Mouse (Mus musculus) kidney, embryonic 15.5 days (tissue): ENCODE measurements around the gene Dapk1. TPM values are rescaled to one million over a fixed set of nuclear protein-coding genes. Genes with fewer than 3 reads are reported as not detected.
A peak's percentile ranks its signal among the peaks of the same experiment; 100 is the strongest.

Experiments
- ATAC-seq: fragments of 200-750 bp; cut with Nextera tagmentation; replicated peaks from 2 replicates; pipeline ENCODE4 v1.8.0; 2017; ENCODE audit warnings: moderate TSS enrichment; ENCODE audit not compliant: low FRiP score
- H3K27ac ChIP-seq: fragments of 300-500 bp; sonication (generic); 2 replicates; pipeline ENCODE4 v1.5.1; 2015; ENCODE audit warnings: mild to moderate bottlenecking, inconsistent platforms
- H3K27me3 ChIP-seq: fragments of 300-500 bp; sonication (generic); 2 replicates; pipeline ENCODE4 v1.6.1; 2015; ENCODE audit warnings: inconsistent platforms
- H3K36me3 ChIP-seq: fragments of 300-500 bp; sonication (generic); 2 replicates; pipeline ENCODE4 v1.6.1; 2015; ENCODE audit warnings: inconsistent platforms
- H3K4me1 ChIP-seq: fragments of 300-500 bp; sonication (generic); 2 replicates; pipeline ENCODE4 v1.6.1; 2015; ENCODE audit warnings: inconsistent platforms
- H3K4me2 ChIP-seq: fragments of 300-500 bp; sonication (generic); 2 replicates; pipeline ENCODE4 v1.6.1; 2015; ENCODE audit warnings: moderate library complexity, mild to moderate bottlenecking, inconsistent platforms
- H3K4me3 ChIP-seq: fragments of 300-500 bp; sonication (generic); replicated peaks from 2 replicates; pipeline ENCODE4 v1.5.1; 2015; ENCODE audit warnings: mild to moderate bottlenecking, inconsistent platforms
- H3K9ac ChIP-seq: fragments of 300-500 bp; sonication (generic); 2 replicates; pipeline ENCODE4 v1.6.1; 2015; ENCODE audit warnings: mild to moderate bottlenecking, inconsistent platforms
- H3K9me3 ChIP-seq: fragments of 300-500 bp; sonication (generic); replicated peaks from 2 replicates; pipeline ENCODE4 v1.6.1; 2016; ENCODE audit warnings: inconsistent platforms
- WGBS: fragments of 180-500 bp; shearing (Covaris S2); methylation state at CpG from one replicate; pipeline ENCODE4 v1.1.7; 2015; ENCODE audit warnings: mixed read lengths; 5-methylcytosine and 5-hydroxymethylcytosine counted together
- polyA plus RNA-seq: library from polyadenylated mRNA; unstranded; fragments of >200 nt; fragmentation: Nextera tagmentation; extraction: Ambion mirVana; gene quantifications from 2 replicates; pipeline ENCODE4 v1.2.1, GENCODE M21; 2015

The Dapk1 gene
- polyA plus RNA-seq, 1 experiment from 2014 or later = 26.0 TPM

- Histone ChIP-seq H3K4me1 (peaks cover 26% of the 10 kb centered on the region), H3K27ac (no peak overlapping the region), H3K9ac (no peak overlapping the region), H3K36me3 (no peaks in the 10 kb centered on the region), H3K4me2 (no peak overlapping the region), H3K27me3 (no peaks in the 10 kb centered on the region), H3K9me3 (no peaks in the 10 kb centered on the region), H3K4me3 (no peak overlapping the region)
- 46% methylated on average over 6 of the region's 6 CpGs for WGBS
- no peak for ATAC-seq
Measured at GRCm38 (mm10) chr13:60619723-60620122, 18.0 kb downstream of the Dapk1 start.

DNA sequence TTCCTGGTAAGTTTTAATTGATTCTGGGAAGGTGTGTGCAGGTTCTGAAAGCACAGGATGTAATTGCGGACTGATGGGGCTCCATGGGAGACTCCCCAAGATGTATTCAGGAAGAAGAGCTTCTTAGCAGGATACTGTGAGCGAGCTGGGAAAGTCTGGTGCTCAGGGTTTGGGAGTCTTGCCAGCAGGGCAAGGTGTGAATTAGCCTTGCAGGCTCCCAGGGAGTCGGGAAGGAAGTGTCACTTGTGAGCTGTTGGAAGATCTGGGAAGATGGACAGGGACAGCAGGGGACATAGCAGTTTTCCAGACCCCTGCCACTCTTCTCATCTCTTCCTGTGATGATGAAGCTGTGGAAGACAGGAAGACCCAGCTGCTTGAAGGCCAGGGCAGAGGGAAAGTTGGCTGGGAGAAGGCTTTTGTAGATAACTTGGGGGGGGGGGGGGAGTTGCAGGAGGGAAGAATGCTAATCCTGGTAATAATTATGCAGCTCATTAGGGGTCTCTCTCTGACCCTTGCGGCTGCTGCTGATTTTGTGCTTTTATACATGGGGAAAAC is 19.7 kb downstream of the Dapk1 start:
- no peak for ATAC-seq
- H3K4me1 ChIP-seq = peaks cover 22% of the 10 kb centered on the region
- H3K36me3 ChIP-seq = no peaks in the 10 kb centered on the region
- WGBS = 58% methylated on average over 4 of the region's 4 CpGs
- H3K4me2 ChIP-seq = no peak overlapping the region
- H3K4me3 ChIP-seq = no peak overlapping the region
- H3K9ac ChIP-seq = no peak overlapping the region
- no peaks in the 10 kb centered on the region for H3K9me3 ChIP-seq
- no peak overlapping the region for H3K27ac ChIP-seq
- no peaks in the 10 kb centered on the region for H3K27me3 ChIP-seq

GRCm38 (mm10) chr13:60625581-60625980 is 23.8 kb downstream of the Dapk1 start:
- Histone ChIP-seq H3K27me3 (no peaks in the 10 kb centered on the region), H3K27ac (no peak overlapping the region), H3K4me2 (no peak overlapping the region), H3K4me1 (peaks cover 16% of the 10 kb centered on the region; the same call in 1 of the 2 replicates), H3K9me3 (no peaks in the 10 kb centered on the region), H3K9ac (no peak overlapping the region), H3K4me3 (no peak overlapping the region), H3K36me3 (no peaks in the 10 kb centered on the region)
- no peak for ATAC-seq
- 57% methylated on average over 7 of the region's 7 CpGs for WGBS

- no peaks in the 10 kb centered on the region for H3K36me3 ChIP-seq
- WGBS = 58% methylated on average over 15 of the region's 15 CpGs
- no peak overlapping the region for H3K27ac ChIP-seq
- H3K9ac ChIP-seq = no peak overlapping the region
- H3K4me2 ChIP-seq = no peak overlapping the region
- peaks cover 16% of the 10 kb centered on the region; the same call in 1 of the 2 replicates for H3K4me1 ChIP-seq
- H3K4me3 ChIP-seq = no peak overlapping the region
- H3K27me3 ChIP-seq = no peaks in the 10 kb centered on the region
- no peak for ATAC-seq
- H3K9me3 ChIP-seq = no peaks in the 10 kb centered on the region
Measured at GRCm38 (mm10) chr13:60627843-60628656, 26.3 kb downstream of the Dapk1 start.

DNA sequence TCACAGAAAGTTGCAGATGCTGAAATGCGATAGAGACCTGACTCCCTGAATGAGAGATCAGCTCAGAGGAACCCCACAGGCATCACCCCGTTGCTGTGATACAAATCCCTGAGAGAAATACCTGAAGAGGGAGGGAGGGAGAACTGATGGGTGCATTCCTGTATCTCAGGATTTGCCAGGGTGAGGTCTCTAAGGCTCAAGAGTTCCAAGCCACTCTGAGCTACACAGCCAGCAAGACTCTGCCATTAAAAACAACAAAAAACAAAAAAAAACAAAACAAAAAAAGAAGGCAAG is 26.9 kb downstream of the Dapk1 start:
- Histone ChIP-seq H3K27ac (no peak overlapping the region), H3K9me3 (no peaks in the 10 kb centered on the region), H3K4me3 (no peak overlapping the region), H3K36me3 (no peaks in the 10 kb centered on the region), H3K27me3 (no peaks in the 10 kb centered on the region), H3K9ac (no peak overlapping the region), H3K4me2 (no peak overlapping the region), H3K4me1 (peaks cover 16% of the 10 kb centered on the region; the same call in 1 of the 2 replicates)
- WGBS = 20% methylated on average over 2 of the region's 2 CpGs
- ATAC-seq = no peak

DNA sequence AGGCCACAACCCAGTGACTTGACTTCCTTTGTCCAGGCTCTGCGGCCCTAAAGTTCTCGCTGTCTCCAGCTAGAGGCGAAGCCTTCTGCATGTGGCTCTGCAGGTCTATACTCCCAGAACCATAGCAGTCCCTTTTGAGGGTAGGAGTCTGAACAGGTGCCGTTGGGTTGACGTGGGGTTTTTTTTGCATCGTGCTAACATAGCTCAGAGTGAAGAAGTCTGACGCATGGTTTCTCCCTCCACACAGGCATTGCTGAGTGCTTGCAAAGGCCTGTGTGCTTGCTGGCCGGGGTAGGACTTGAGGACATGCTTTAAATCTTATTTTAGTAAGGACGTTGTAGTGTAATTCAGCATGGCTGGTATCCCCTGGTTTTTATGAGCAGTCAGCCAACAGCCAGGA is 27.7 kb downstream of the Dapk1 start:
- ATAC-seq = no peak
- no peaks in the 10 kb centered on the region for H3K9me3 ChIP-seq
- H3K27me3 ChIP-seq = no peaks in the 10 kb centered on the region
- no peak overlapping the region for H3K4me3 ChIP-seq
- H3K9ac ChIP-seq = no peak overlapping the region
- 89% methylated on average over 9 of the region's 9 CpGs for WGBS
- H3K36me3 ChIP-seq = no peaks in the 10 kb centered on the region
- peaks cover 21% of the 10 kb centered on the region; the same call in 1 of the 2 replicates for H3K4me1 ChIP-seq
- H3K27ac ChIP-seq = no peak overlapping the region
- no peak overlapping the region for H3K4me2 ChIP-seq

- Histone ChIP-seq H3K4me1 (peaks cover 9% of the 10 kb centered on the region; the same call in 1 of the 2 replicates), H3K27me3 (no peaks in the 10 kb centered on the region), H3K4me2 (no peak overlapping the region), H3K36me3 (no peaks in the 10 kb centered on the region), H3K27ac (0 out of 2 replicates have a peak overlapping the region, but pooled peaks have one; percentile 18), H3K4me3 (no peak overlapping the region), H3K9ac (no peak overlapping the region), H3K9me3 (no peaks in the 10 kb centered on the region)
- 44% methylated on average over 6 of the region's 6 CpGs for WGBS
- no peak for ATAC-seq
Measured at GRCm38 (mm10) chr13:60633945-60634344, 32.2 kb downstream of the Dapk1 start.

DNA sequence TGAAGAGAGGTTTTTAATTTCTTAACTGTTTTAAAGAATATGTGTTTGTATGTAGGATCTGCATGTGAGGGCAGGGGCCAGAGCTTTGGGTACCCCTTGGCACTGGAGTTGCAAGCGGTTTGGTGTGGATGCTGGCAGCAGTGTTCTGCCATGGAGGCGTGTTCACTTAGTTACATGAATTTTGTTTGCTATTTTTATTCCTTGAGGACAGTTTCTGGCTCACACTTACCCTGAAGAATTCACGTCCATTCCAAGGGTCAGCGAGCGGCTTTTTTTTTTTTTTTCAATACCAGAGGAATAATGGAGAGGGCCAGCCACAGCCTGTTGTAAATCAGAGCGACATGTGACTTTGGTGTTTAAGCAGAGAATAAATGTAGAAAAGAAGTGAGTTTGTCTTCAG is 33.9 kb downstream of the Dapk1 start:
- Histone ChIP-seq H3K9me3 (no peaks in the 10 kb centered on the region), H3K27me3 (no peaks in the 10 kb centered on the region), H3K36me3 (no peaks in the 10 kb centered on the region), H3K9ac (no peak overlapping the region), H3K4me2 (no peak overlapping the region), H3K27ac (no peak overlapping the region), H3K4me1 (peaks cover 9% of the 10 kb centered on the region; the same call in 1 of the 2 replicates), H3K4me3 (no peak overlapping the region)
- ATAC-seq = no peak
- WGBS = 52% methylated on average over 6 of the region's 6 CpGs

GRCm38 (mm10) chr13:60639482-60640055 is 37.8 kb downstream of the Dapk1 start:
- WGBS = 80% methylated on average over 11 of the region's 11 CpGs
- no peaks in the 10 kb centered on the region for H3K36me3 ChIP-seq
- H3K9ac ChIP-seq = no peak overlapping the region
- H3K27me3 ChIP-seq = no peaks in the 10 kb centered on the region
- ATAC-seq = no peak
- H3K27ac ChIP-seq = no peak overlapping the region
- H3K9me3 ChIP-seq = no peaks in the 10 kb centered on the region
- H3K4me3 ChIP-seq = no peak overlapping the region
- no peak overlapping the region for H3K4me2 ChIP-seq
- H3K4me1 ChIP-seq = peaks cover 8% of the 10 kb centered on the region; the same call in 1 of the 2 replicates

GRCm38 (mm10) chr13:60640420-60640819 is 38.7 kb downstream of the Dapk1 start:
- Histone ChIP-seq H3K9ac (no peak overlapping the region), H3K27me3 (no peaks in the 10 kb centered on the region), H3K36me3 (no peaks in the 10 kb centered on the region), H3K4me1 (peaks cover 8% of the 10 kb centered on the region; the same call in 1 of the 2 replicates), H3K9me3 (no peaks in the 10 kb centered on the region), H3K4me3 (no peak overlapping the region), H3K27ac (no peak overlapping the region), H3K4me2 (no peak overlapping the region)
- no peak for ATAC-seq
- WGBS = 94% methylated on average over 7 of the region's 7 CpGs

- H3K4me3 ChIP-seq = no peak overlapping the region
- 73% methylated on average over 5 of the region's 5 CpGs for WGBS
- no peak for ATAC-seq
- H3K9ac ChIP-seq = no peak overlapping the region
- H3K4me1 ChIP-seq = peaks cover 4% of the 10 kb centered on the region; the same call in 1 of the 2 replicates
- no peak overlapping the region for H3K4me2 ChIP-seq
- no peaks in the 10 kb centered on the region; the same call in 1 of the 2 replicates for H3K36me3 ChIP-seq
- no peaks in the 10 kb centered on the region for H3K9me3 ChIP-seq
- no peaks in the 10 kb centered on the region for H3K27me3 ChIP-seq
- H3K27ac ChIP-seq = no peak overlapping the region
Measured at GRCm38 (mm10) chr13:60644457-60644889, 42.7 kb downstream of the Dapk1 start.

GRCm38 (mm10) chr13:60646791-60647190 is 45.0 kb downstream of the Dapk1 start:
- H3K4me2 ChIP-seq = no peak overlapping the region
- ATAC-seq = no peak

More at GRCm38 (mm10) chr13:60646791-60647190, 45.0 kb downstream of the Dapk1 start:
- Histone ChIP-seq H3K27ac (no peak overlapping the region), H3K9me3 (no peaks in the 10 kb centered on the region), H3K4me3 (no peak overlapping the region), H3K9ac (no peak overlapping the region), H3K4me1 (peaks cover 4% of the 10 kb centered on the region; the same call in 1 of the 2 replicates), H3K36me3 (no peaks in the 10 kb centered on the region; the same call in 1 of the 2 replicates), H3K27me3 (no peaks in the 10 kb centered on the region)
- 96% methylated on average over 3 of the region's 3 CpGs for WGBS
